Mouse (Mus musculus): ENCODE results near the gene Etv6.
A peak's percentile ranks its signal among the peaks of the same experiment; 100 is the strongest.

The Etv6 gene

GRCm38 (mm10) chr6:134045092-134045868, 9.8 kb downstream of the Etv6 start:
- DNase-seq = no peak

DNA sequence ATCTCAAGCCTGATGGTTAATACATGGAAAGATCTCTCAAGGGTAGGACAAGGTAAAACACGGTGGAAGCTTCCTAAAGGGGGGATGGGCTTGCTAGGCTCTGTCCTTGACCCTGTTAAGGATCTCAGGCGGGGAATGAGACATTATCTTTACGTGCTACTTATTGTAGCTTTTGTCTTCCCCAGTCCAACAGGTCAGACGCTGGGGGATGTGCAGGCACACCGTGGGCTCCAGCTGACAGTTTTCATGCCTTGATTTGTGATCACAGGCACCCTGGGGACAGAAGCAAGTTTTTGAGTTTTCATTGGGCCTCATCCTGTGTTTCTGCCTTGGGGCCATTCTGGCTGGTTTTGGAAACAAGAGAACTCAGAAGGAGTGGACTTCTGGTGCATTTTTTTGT, 10.6 kb downstream of the Etv6 start:
- DNase-seq = no peak

GRCm38 (mm10) chr6:134047249-134047648, 11.7 kb downstream of the Etv6 start:
- DNase-seq = no peak

DNA sequence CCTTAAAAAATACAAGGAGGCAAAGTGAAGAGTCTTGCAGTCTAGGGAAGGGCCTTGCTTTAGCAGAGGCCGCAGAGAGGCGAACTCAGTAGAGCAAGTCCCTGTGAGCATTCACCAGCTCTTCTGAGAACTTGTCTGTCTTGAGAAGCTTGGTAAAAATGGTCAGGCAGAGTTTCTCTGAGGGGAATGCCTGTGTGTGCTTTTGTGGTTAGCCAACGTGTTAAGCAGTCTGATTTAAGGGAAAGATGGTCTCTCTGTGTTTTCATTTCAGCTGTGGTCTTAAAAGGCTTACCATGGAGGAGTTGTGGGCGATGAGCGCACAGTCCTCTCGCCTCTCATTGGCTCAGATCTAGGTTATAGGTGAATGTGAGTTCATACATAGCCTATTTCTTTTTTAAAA, 12.5 kb downstream of the Etv6 start:
- no peak for DNase-seq

DNA sequence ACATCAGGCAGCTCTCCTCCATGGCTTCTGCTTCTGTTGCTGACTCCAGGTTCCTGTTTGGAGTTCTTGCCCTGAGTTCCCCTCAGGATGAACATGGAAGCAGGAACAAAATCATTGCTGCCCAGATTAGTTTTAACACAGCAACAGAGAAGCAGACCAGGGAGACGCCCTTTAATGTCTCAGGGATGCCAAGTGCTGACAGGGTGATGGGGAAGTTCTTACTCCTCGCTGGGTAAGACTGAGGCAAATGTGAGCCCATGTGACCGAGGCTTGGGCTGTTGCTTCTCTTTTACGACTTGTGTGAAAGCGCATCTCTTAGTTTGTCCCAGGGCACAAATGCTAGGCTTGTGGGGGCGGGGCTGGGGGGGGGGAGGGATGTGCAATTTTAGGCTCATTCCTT, 13.5 kb downstream of the Etv6 start:
- no peak for DNase-seq

DNA sequence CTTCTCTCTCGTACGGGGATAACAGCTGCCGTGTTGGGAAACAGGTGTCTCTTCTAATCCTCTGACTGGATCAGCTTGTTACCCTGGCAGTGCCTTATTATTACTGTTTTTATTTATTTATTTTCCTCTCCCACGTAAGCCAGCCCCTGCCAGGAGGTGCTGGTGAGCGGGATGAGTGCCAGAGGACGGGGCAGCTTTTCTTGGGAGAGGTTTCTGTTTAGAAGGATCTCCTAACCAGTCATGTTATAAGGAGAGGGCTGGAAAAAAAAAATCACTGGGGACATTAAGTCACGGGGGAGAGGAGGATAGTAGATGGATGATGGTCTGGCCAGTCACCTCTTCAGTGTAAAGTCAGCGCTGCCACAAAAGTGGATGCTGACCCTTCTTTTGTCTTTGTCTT, 15.0 kb downstream of the Etv6 start:
- DNase-seq = no peak

DNA sequence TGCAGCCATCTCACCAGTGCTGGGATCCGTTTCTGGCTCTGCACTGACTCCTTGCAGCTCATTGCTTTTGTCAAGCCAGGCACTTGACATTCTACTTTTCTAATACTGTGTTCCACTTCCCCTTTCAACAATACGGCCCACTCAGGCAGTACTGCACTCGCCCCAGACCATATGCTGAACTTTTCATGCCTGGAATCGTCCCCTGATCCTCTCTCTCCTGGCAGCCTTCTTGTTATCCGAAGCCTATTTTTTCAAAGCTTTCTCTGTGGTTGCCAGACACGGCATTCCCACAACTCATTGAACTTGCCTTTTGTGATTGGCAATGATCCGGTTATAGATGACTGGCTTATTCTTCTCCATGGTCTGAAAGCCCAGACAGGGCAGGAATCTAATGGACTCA, 16.4 kb downstream of the Etv6 start:
- no peak for DNase-seq

DNA sequence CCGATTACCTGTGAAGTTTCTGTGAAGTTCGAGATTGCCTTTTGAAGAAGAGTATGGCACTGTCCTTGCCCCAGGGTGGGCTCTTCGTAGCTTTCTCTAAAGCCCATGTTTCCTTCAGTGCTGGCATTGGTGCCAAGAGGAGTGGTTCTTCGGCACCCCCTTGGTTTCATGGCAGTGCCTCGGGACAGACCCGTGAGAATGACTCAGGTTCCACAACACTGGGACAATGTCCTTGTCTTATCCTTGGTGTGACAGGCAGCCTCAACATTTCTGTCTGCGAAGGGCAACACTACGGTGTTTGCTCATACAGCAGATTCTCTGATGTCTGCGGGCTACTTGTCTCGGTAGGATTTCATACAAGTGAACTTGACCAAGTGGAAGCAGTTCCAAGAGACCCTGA, 17.6 kb downstream of the Etv6 start:
- DNase-seq = no peak

DNA sequence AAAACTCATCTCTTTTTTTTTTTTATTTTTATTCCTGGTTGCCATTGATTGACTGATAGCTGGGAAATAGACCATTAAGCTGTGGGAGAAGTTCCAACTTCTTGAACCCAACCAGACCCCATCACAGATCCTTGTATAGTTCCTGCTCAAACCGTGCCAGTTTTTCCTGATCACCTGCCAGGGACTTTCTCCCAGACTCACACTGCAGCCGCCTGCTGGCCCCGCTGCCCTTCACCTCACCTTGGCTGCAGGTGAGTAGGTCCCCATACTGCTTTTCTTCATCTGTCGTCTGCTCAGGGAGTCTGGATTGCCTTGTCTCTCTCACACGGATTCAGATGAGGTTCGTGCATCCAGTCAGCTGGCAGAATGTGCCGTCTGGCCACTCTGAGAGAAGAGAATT, 18.1 kb downstream of the Etv6 start:
- DNase-seq = no peak

GRCm38 (mm10) chr6:134055588-134055987, 20.1 kb downstream of the Etv6 start:
- no peak for DNase-seq

DNA sequence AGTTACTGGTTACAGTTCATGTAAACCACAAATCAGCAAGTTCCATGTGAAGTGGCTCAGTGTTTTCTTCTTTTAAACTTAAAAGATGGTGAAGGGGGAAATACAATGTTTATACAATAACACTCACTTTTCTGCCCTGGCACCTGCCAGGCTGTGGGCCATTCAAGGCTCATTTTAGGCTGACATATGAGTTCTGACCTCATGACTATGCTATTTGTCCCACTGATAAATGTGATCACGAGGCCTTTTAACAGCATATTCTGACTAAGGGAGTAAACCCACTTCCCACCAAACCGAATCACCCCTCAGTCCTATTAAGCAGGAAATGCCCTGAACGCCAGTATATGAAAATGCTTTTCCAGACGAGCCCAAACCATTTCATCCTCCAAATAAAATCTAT, 23.0 kb downstream of the Etv6 start:
- DNase-seq = no peak

GRCm38 (mm10) chr6:134058886-134059551, 23.5 kb downstream of the Etv6 start:
- no peak for DNase-seq

GRCm38 (mm10) chr6:134059552-134059891, 24.0 kb downstream of the Etv6 start:
- DNase-seq = no peak

- no peak for DNase-seq
These were observed 24.5 kb downstream of the Etv6 start for GRCm38 (mm10) chr6:134060036-134060435.

- DNase-seq = no peak
These were observed 25.3 kb downstream of the Etv6 start for GRCm38 (mm10) chr6:134060811-134061210.

GRCm38 (mm10) chr6:134065018-134065725, 29.7 kb downstream of the Etv6 start:
- DNase-seq = peak in 1 of 2 experiments; percentile 24

GRCm38 (mm10) chr6:134066112-134066511, 30.6 kb downstream of the Etv6 start:
- no peak for DNase-seq

- no peak for DNase-seq
These were observed 31.5 kb downstream of the Etv6 start for GRCm38 (mm10) chr6:134066996-134067395.

DNA sequence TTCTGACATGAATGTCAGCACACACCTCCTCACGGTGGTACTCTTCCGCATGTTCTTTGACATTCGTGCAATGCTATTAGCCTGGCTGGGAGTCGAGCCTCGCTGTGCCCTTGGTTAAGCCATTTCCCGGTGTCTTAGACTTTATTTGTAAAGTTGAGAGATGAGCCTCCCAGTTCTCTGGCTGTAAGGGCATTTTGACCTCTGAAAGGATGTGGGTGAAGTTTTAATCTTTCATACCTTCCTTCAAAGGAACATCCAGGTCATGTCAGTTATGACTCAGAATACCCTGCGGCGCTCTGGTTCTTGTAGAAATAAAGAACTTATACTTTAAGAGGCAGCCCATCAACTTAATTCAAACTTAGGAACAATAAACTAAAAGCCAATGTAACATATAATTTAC, 32.0 kb downstream of the Etv6 start:
- no peak for DNase-seq

GRCm38 (mm10) chr6:134072439-134072838, 36.9 kb downstream of the Etv6 start:
- DNase-seq = no peak

DNA sequence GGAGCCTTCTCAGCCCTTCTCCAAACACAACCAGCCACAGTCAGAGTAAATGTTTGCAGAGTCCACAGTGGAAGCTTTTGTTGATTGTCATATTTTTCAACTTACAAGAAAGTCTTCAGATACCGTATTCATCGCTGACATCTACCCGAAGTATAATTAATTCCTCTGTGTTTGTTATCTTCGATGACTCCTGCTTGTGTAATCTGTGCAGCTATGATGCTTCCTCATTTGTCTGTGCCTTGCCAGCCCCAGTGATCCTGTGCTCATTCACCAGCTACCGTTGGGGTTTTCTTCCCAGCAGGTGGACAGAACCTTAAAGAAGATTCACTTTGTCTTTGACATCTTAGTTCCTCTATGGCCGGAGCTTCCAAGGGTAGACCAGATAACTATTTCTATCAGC, 37.4 kb downstream of the Etv6 start:
- DNase-seq = no peak

DNA sequence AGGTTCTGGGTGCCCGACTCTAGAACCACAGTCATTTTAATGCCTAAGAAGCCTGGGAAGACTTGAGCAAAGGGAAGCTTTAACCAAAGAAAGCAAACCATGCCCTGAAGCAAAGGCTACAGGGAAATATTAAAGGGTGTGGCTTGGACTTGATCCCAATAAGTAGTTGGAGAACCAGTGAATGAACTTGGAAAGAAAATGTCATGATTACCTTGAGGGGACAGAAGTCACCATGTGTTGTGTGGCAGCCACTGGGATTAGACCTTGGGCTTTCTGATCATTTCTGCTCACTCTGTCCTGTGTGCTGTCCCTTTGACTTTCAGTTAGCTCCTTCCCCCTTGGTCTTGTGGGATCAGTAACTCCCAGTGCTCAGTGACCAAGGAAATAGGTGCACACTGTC, 38.9 kb downstream of the Etv6 start:
- DNase-seq = no peak

DNA sequence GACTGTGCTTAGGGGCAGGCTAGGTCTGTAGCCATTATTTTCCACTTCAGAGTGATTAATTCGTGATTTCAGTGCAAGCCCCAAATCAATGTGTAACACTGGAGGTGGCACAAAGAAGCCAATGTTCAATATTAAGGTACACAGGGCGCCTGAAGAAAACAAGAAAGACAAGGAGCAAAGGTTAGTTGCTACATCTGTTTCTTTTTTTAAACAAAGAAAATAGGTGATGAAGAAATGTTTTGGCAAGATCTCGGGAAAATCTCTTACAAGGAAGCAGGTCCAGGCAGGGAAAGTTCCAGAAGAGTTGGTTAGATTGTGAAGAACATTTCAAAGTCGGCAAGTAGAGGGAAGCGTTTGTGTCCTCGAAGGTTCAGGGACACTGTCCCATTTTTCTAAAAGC, 39.5 kb downstream of the Etv6 start:
- DNase-seq = no peak

GRCm38 (mm10) chr6:134078016-134078415, 42.5 kb downstream of the Etv6 start:
- DNase-seq = no peak
